Mouse (Mus musculus): ENCODE data around the gene Defb36.

GRCm38 (mm10) chr2:152599299-152599698 is 4.8 kb upstream of the Defb36 start, which contains the start of gene Defb45:
- TF ChIP-seq CTCF (IDR thresholded peaks at IDR 0.05; ENCODE audit: extremely low read depth, insufficient read depth, low read length), result no peak
- no peak for TF ChIP-seq POLR2A (IDR thresholded peaks at IDR 0.05; ENCODE audit: extremely low read depth, insufficient read depth, low read length)

All from cortical plate, adult 2 months (tissue).